Mouse (Mus musculus) kidney, adult 2 months (tissue): ENCODE measurements at regions not wholly inside any gene's neighbourhood (a gene's known extent, or its start where the extent isn't known, plus 50 kb on each side); places are given as distances from the start of the nearest gene placed in this dataset.

Source experiments
- CTCF ChIP-seq: fragments of 200-500 bp; conservative IDR thresholded peaks from 2 replicates; pipeline ENCODE4 v1.5.1; 2011; ENCODE audit warnings: low read depth, mild to moderate bottlenecking, control low read depth, low read length, moderate library complexity, mixed read lengths; ENCODE audit not compliant: insufficient read depth, insufficient read length
- POLR2A ChIP-seq: fragments of 200-500 bp; IDR thresholded peaks from one replicate; pipeline ENCODE4 v1.6.1; 2011; ENCODE audit warnings: low read depth, low read length, control low read depth

- TF ChIP-seq CTCF (no peak), POLR2A (no peak)
Observed at GRCm38 (mm10) chr13:5736472-5736871, 124.8 kb upstream of the Klf6 start.
